Mouse (Mus musculus) forebrain, embryonic 14.5 days (tissue): ENCODE measurements around the gene Acot8. TPM values are rescaled to one million over a fixed set of nuclear protein-coding genes. Genes with fewer than 3 reads are reported as not detected.

Source experiments
- ATAC-seq: fragments of 200-750 bp; cut with Nextera tagmentation; 2 replicates; pipeline ENCODE4 v1.8.0; 2017; ENCODE audit warnings: mild to moderate bottlenecking, moderate library complexity
- DNase-seq: peaks from one replicate; pipeline ENCODE4 v3.0.0-alpha.2; 2015; ENCODE audit warnings: low spot score
- H3K27ac ChIP-seq: fragments of 300-500 bp; sonication (generic); 2 replicates; pipeline ENCODE4 v1.5.1; 2014; ENCODE audit warnings: low read depth, mild to moderate bottlenecking, control low read depth, low read length, moderate library complexity
- H3K27me3 ChIP-seq: fragments of 300-500 bp; sonication (generic); replicated peaks from 2 replicates; pipeline ENCODE4 v1.6.1; 2014; ENCODE audit warnings: low read length, control low read depth, mixed read lengths; ENCODE audit not compliant: control insufficient read depth, insufficient read depth
- H3K36me3 ChIP-seq: fragments of 300-500 bp; sonication (generic); 2 replicates; pipeline ENCODE4 v1.6.1; 2014; ENCODE audit warnings: low read length, control low read depth; ENCODE audit not compliant: control insufficient read depth, insufficient read depth
- H3K4me1 ChIP-seq: fragments of 300-500 bp; sonication (generic); 2 replicates; pipeline ENCODE4 v1.6.1; 2014; ENCODE audit warnings: antibody characterized with exemption, low read length, control low read depth; ENCODE audit not compliant: control insufficient read depth, insufficient read depth
- H3K4me2 ChIP-seq: fragments of 300-500 bp; sonication (generic); 2 replicates; pipeline ENCODE4 v1.6.1; 2014; ENCODE audit warnings: mild to moderate bottlenecking, control low read depth, low read length
- H3K4me3 ChIP-seq: fragments of 300-500 bp; sonication (generic); 2 replicates; pipeline ENCODE4 v1.5.1; 2014; ENCODE audit warnings: low read depth, low read length, control low read depth
- H3K9ac ChIP-seq: fragments of 300-500 bp; sonication (generic); 2 replicates; pipeline ENCODE4 v1.6.1; 2014; ENCODE audit warnings: mild to moderate bottlenecking, low read length, control low read depth, moderate library complexity
- H3K9me3 ChIP-seq: fragments of 300-500 bp; sonication (generic); replicated peaks from 2 replicates; pipeline ENCODE4 v1.6.1; 2016; ENCODE audit warnings: low read length, control low read depth, mixed read lengths; ENCODE audit not compliant: control insufficient read depth
- WGBS: fragments of 180-500 bp; shearing (Covaris S2); extraction: QIAGEN DNeasy Blood & Tissue Kit; methylation state at CpG from one replicate; pipeline ENCODE4 v1.1.7; 2014; 5-methylcytosine and 5-hydroxymethylcytosine counted together
- polyA plus RNA-seq: library from polyadenylated mRNA; unstranded; fragments of >200 nt; fragmentation: Nextera tagmentation; extraction: Ambion mirVana; gene quantifications from 2 replicates; pipeline ENCODE4 v1.2.1, GENCODE M21; 2014

Acot8 gene
- polyA plus RNA-seq, 1 experiment from 2014 or later: 12.0 TPM

DNA sequence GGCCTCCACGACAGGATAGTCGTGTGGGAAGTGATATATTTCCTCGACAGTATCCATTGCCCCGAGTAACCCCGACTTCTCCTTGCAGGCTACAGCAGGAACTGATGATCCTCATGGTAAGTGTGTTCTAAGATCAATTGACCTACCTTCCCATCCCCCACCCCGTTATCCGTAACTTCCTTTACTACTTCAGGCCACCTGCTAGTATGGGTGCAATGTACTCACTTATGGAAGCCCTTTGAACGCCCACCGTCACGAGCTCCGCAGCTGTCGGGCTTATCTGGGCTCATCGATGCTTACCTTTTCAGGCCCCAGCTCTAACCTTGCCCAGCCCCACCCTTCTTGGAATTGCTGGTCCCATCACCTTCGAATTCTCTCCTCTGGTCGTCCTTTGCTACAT is 34.4 kb downstream of the Acot8 start:
- Histone ChIP-seq H3K4me2 (peak overlapping the region; percentile 90), H3K27me3 (no peaks in the 10 kb centered on the region), H3K27ac (no peak overlapping the region; the same call in 1 of the 2 replicates), H3K4me1 (peaks cover 20% of the 10 kb centered on the region), H3K9me3 (no peaks in the 10 kb centered on the region), H3K4me3 (peak overlapping the region; percentile 64), H3K36me3 (peaks cover 46% of the 10 kb centered on the region), H3K9ac (peak overlapping the region; percentile 74)
- DNase-seq (no peak), ATAC-seq (no peak)
- 2% methylated on average over 15 of the region's 15 CpGs for WGBS

DNA sequence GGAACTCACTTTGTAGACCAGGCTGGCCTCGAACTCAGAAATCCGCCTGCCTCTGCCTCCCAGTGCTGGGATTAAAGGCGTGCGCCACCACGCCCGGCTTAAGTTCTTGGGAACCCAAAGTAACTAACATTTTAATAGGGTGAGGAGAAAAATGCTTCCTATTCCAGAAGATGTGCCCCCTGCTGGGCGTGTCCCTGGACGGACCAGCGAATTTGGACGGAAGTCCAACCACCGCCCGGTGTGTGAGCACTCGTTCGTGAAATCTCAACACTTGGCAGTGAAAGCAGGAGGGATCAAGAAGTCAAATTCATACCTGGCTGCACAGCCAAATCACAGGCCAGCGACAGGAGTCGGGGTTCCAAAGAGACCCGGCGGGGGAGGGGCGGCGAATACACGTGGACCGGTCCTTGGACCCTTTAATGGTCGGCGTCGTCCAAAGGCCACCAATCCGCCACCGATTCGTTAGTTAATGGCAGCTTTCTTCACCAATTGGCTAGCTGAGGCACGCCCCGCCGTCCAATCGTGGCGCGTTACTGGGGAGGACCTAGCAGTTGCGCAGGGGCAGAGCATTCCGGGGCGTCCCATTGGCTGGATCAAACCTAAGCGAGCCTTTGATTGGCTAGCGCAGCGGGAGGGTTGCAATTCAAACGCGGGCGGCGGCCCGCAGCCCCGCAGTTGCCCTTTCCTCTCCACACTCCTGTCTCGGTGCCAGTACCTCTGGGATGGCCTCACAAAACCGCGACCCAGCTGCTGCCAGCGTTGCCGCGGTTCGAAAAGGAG is 35.2 kb downstream of the Acot8 start, which contains the start of gene Ube2c:
Gene Ube2c (plus strand): TSS at position 641 of the 780 bp plus-strand sequence.
- Histone ChIP-seq H3K4me3 (peak within 1 kb of the TSS; percentile 64), H3K36me3 (peaks cover 53% of the 10 kb centered on the region), H3K4me1 (peaks cover 20% of the 10 kb centered on the region), H3K27ac (no peak within 1 kb of the TSS; the same call in 1 of the 2 replicates), H3K9me3 (no peaks in the 10 kb centered on the region), H3K9ac (peak within 1 kb of the TSS; percentile 74), H3K27me3 (no peaks in the 10 kb centered on the region), H3K4me2 (peak within 1 kb of the TSS; percentile 90)
- WGBS: 3% methylated on average over 53 of the region's 53 CpGs
- DNase-seq (peak; percentile 100), ATAC-seq (peak; percentile 100)

DNA sequence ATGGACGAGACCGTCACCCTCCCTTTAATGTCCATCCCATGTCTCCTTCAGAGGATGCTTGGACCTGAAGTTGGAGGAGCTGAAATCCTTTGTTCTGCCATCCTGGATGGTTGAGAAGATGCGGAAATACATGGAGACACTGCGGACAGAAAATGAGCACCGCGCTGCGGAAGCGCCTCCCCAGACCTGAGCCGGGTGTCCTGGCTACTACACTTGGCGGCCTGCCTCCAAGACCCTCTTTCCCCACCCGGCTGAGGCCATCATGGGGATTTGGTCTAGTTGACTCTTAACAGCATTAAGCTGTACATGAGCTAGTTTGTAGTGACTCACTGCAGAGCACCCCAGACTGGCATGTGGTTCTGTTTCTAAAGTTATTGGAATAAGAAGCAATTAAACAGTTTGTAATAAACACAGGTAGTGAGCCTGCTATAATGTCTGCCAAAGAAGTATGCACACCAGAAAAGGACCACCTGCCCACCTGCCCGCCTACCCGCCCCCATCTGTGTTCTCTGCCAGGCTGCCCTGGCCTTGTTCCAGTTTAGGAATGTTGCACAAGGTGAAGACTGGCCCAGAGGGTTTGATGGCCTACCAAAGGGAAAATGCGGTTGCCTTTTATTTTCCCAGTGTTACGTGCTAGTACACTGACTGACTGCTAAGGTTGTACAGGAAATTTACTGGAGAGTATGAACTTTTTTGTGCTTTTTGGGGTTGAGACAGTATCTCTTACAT is 36.7 kb downstream of the Acot8 start:
- Histone ChIP-seq H3K4me3 (no peak overlapping the region), H3K9me3 (no peaks in the 10 kb centered on the region), H3K36me3 (peaks cover 61% of the 10 kb centered on the region), H3K4me2 (no peak overlapping the region), H3K27me3 (no peaks in the 10 kb centered on the region), H3K4me1 (peaks cover 20% of the 10 kb centered on the region), H3K9ac (no peak overlapping the region), H3K27ac (no peak overlapping the region)
- 91% methylated on average over 15 of the region's 15 CpGs for WGBS
- ATAC-seq: no peak
- no peak for DNase-seq

DNA sequence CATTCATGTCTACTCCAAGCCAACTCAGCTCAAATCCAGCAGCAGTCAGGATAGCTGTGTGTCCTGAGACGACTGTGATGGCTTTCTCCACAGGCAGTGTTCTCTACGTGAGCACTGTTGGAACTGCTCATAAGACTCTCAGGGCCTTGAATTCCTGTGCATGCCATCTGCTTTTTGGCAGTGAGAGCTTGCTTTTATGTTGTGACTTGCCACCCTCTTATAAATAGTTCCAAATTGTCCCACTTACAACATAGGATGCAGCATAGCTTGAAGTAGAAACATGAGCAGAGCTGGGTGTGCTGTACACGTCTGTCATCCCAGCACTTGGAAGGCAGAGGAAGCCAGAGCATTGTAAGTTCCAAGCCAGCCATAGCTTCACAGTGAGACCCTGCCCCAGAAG is 38.8 kb downstream of the Acot8 start:
- Histone ChIP-seq H3K27ac (no peak overlapping the region), H3K36me3 (peaks cover 69% of the 10 kb centered on the region), H3K9ac (no peak overlapping the region), H3K4me2 (no peak overlapping the region), H3K27me3 (no peaks in the 10 kb centered on the region), H3K4me1 (peaks cover 10% of the 10 kb centered on the region; the same call in 1 of the 2 replicates), H3K4me3 (no peak overlapping the region), H3K9me3 (no peaks in the 10 kb centered on the region)
- ATAC-seq (no peak), DNase-seq (no peak)
- WGBS: 79% methylated on average over 3 of the region's 3 CpGs

DNA sequence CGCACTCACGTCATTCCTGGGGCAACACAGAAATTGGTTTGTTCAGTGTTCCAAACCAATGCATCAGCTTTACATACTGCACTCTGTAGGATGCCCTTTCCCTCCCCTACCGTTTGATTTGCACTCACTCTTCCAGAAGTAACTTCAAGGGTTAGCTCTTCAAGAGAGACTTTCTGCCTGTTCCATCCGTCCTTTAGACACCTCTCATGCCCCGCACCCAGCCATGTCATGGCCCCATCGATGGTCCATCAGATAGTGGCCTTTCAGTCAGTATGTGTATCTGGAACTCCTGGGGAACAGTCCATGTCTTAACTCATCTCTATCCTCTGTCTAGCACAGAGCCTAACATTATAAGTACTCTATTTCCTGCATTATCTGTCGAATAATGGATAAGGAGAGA is 42.1 kb downstream of the Acot8 start:
- H3K4me2 ChIP-seq: no peak overlapping the region
- H3K9ac ChIP-seq: no peak overlapping the region
- H3K4me1 ChIP-seq: no peaks in the 10 kb centered on the region
- H3K36me3 ChIP-seq: peaks cover 94% of the 10 kb centered on the region
- ATAC-seq (no peak), DNase-seq (no peak)
- H3K27me3 ChIP-seq: no peaks in the 10 kb centered on the region
- H3K4me3 ChIP-seq: no peak overlapping the region
- no peak overlapping the region for H3K27ac ChIP-seq
- 89% methylated on average over 7 of the region's 7 CpGs for WGBS
- H3K9me3 ChIP-seq: no peaks in the 10 kb centered on the region

DNA sequence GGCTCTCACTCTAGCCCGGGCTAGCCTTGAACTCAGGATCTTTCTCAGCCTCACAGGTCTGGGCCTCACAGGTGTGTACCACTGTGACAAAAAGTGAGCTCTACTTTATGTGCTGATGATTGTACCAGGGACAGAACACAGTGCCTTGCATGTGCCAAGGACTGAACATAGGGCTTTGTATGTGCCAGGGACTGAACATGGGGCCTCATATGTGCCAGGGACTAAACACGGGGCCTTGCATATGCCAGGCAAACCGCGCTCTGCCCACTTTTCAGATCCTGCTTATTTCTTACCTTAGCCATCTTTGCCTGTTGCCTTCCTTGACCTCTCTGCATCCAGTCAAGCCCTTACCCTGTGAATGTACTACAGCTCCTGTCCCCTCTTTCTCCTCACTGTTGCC is 42.7 kb downstream of the Acot8 start:
- Histone ChIP-seq H3K27ac (no peak overlapping the region), H3K36me3 (peaks cover 94% of the 10 kb centered on the region), H3K27me3 (no peaks in the 10 kb centered on the region), H3K4me3 (no peak overlapping the region), H3K4me2 (no peak overlapping the region), H3K9ac (no peak overlapping the region), H3K9me3 (no peaks in the 10 kb centered on the region), H3K4me1 (no peaks in the 10 kb centered on the region)
- WGBS: 96% methylated on average over 4 of the region's 4 CpGs
- DNase-seq (no peak), ATAC-seq (no peak)

DNA sequence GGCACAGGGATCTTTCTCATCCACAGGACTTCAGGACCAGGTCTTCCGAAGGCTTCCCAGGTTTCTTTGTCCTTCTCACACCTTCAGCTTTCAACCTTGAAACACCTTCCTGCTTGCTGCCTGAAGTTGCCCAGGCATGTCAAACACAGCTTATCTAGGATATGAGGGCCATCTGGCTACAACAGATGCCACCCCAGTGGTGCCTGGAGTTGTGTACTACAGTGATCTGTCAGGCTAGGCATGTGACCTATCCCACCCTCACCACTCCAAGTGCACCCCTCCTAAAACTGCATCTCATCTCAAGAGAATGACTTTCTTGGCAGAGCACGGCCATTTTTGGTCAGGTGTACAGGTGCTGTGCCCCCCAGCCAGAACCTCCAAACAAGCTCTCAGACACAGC is 43.2 kb downstream of the Acot8 start:
- Histone ChIP-seq H3K9ac (no peak overlapping the region), H3K4me2 (no peak overlapping the region), H3K4me3 (no peak overlapping the region), H3K4me1 (no peaks in the 10 kb centered on the region), H3K36me3 (peaks cover 94% of the 10 kb centered on the region), H3K9me3 (no peaks in the 10 kb centered on the region), H3K27me3 (no peaks in the 10 kb centered on the region), H3K27ac (no peak overlapping the region)
- 92% methylated on average over 2 of the region's 2 CpGs for WGBS
- ATAC-seq (no peak), DNase-seq (no peak)

DNA sequence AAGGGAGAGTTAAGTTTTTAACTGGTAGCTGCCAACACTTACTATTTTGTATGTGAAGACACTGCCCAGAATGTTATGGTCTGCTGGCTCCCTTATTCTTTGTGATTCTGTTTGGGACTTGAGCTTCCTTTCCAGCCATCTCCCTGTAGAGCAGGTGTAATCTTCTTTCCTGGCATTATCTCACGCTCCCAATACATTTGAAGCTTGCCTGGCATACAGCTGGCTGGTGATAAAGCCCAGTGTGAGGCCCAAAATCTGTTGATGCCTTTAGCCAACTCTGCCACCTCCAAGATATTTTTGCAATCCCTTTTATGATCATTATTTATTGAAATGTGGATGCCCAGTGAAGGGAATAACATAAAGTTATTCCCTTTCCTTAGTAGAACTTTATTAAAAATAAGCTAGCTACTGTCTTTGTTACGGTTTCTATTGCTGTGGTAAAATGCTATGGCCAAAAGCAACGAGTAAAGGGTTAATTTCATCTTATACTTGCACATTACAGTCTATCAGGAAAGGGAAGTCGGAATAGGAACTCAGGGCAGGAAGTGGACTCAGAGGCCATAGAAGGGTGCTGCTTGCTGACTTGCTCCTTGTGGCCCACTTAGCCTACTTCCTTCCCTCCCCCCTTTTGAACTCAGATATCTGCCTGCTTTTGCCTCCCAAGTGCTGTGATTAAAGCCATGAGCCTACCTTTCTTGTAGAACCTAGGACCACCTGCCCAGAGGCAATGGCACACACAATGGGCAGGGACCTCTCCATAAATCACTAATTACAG is 44.4 kb downstream of the Acot8 start:
- Histone ChIP-seq H3K27me3 (no peaks in the 10 kb centered on the region), H3K27ac (no peak overlapping the region), H3K36me3 (peaks cover 94% of the 10 kb centered on the region), H3K4me1 (no peaks in the 10 kb centered on the region), H3K4me2 (no peak overlapping the region), H3K9me3 (no peaks in the 10 kb centered on the region), H3K9ac (no peak overlapping the region), H3K4me3 (no peak overlapping the region)
- no peak for DNase-seq
- ATAC-seq: no peak
- 90% methylated on average over 4 of the region's 4 CpGs for WGBS
